Mouse (Mus musculus) cerebellum, postnatal 36 days (tissue): ENCODE data around the gene Mphosph8.

ENCODE experiments used
- DNase-seq, 2 experiments: peaks; one replicate each; pipeline ENCODE4 v3.0.0; 2021 to 2022; ENCODE audit warnings: mixed read lengths in 2 of 2

Mphosph8 gene

GRCm38 (mm10) chr14:56667969-56668802, at the start of gene Mphosph8:
Mphosph8 (plus strand) TSS chr14:56668248.
- DNase-seq = peak; percentile 99 to 100

- no peak for DNase-seq
These were observed 47.6 kb upstream of the Mphosph8 start for GRCm38 (mm10) chr14:56620425-56620824.

GRCm38 (mm10) chr14:56626202-56626601, 41.8 kb upstream of the Mphosph8 start:
- DNase-seq = no peak

GRCm38 (mm10) chr14:56628336-56628735, 39.7 kb upstream of the Mphosph8 start:
- no peak for DNase-seq

GRCm38 (mm10) chr14:56631109-56631508, 36.9 kb upstream of the Mphosph8 start:
- no peak for DNase-seq

GRCm38 (mm10) chr14:56647206-56647605, 20.8 kb upstream of the Mphosph8 start:
- DNase-seq = no peak

- DNase-seq = no peak
These were observed 18.6 kb upstream of the Mphosph8 start for GRCm38 (mm10) chr14:56649448-56649847.

- no peak for DNase-seq
These were observed 2.4 kb upstream of the Mphosph8 start for GRCm38 (mm10) chr14:56665651-56666050.

- no peak for DNase-seq
These were observed 1.1 kb upstream of the Mphosph8 start for GRCm38 (mm10) chr14:56666909-56667308.

- DNase-seq = no peak
These were observed 1.1 kb downstream of the Mphosph8 start for GRCm38 (mm10) chr14:56669046-56669620.

- no peak for DNase-seq
These were observed 17.4 kb downstream of the Mphosph8 start for GRCm38 (mm10) chr14:56685426-56685825.

GRCm38 (mm10) chr14:56689116-56689515, 21.1 kb downstream of the Mphosph8 start:
- DNase-seq = no peak

GRCm38 (mm10) chr14:56689766-56690165, 21.7 kb downstream of the Mphosph8 start:
- DNase-seq = no peak

GRCm38 (mm10) chr14:56695495-56695894, 27.4 kb downstream of the Mphosph8 start:
- no peak for DNase-seq

GRCm38 (mm10) chr14:56697836-56698235, 29.8 kb downstream of the Mphosph8 start:
- no peak for DNase-seq

GRCm38 (mm10) chr14:56702644-56703043, 34.6 kb downstream of the Mphosph8 start:
- DNase-seq = no peak

GRCm38 (mm10) chr14:56705687-56706086, 37.6 kb downstream of the Mphosph8 start:
- no peak for DNase-seq

- DNase-seq = no peak
These were observed 58.4 kb downstream of the Mphosph8 start for GRCm38 (mm10) chr14:56726493-56726892.

GRCm38 (mm10) chr14:56740175-56740574, 72.1 kb downstream of the Mphosph8 start:
- DNase-seq = no peak
